Mouse (Mus musculus): ENCODE data around the gene Myrfl. TPM values are rescaled to one million over a fixed set of nuclear protein-coding genes. Genes with fewer than 3 reads are reported as not detected.

Gene Myrfl
- total and polyA plus RNA-seq, 2 experiments = not detected

DNA sequence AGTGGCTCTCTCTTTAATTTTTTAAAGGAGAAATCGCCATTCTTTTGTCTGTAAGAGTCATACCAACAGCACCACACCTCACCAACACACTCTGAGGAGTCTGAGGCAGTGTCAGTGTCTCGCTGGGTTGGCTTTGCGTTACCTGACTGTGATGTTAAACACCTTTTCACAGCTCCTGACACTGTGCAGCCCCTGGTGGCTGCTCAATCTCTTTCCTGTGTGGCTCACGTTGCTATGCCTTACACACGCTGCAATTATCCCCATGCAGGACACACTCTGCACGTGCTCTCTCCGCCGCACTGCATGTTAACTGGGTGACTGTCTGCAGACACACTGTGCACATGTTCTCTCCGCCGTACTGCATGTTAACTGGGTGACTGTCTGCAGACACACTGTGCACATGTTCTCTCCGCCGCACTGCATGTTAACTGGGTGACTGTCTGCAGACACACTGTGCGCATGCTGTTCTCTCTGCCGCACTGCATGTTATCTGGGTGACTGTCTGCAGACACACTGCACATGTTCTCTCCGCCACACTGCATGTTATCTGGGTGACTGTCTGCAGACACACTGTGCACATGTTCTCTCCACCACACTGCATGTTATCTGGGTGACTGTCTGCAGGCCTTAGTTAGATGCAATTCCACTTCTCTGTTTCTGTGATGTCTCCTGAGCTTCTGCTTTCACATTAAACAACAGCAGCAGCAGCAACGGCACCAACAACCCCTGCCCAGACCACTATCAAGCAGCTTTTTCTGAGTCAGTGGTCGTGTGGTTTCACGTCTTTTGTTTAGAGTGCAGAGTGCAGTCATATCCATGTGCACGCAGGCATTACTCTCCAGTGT is 27.2 kb upstream of the Myrfl start:
- TF ChIP-seq CTCF (IDR thresholded peaks at IDR 0.05; ENCODE audit: low read depth, low read length) = no peak
- no peak for TF ChIP-seq POLR2A (IDR thresholded peaks at IDR 0.05; ENCODE audit: extremely low read depth, insufficient read depth, low read length)
- H3K36me3 ChIP-seq (ENCODE audit: control insufficient read depth, insufficient read depth, low read length) = peaks cover 36% of the 10 kb centered on the region
- DNase-seq (ENCODE audit: extremely low read depth, low read depth, low spot score) = no peak
- H3K9ac ChIP-seq (ENCODE audit: low read depth, low read length) = no peak overlapping the region
- no peaks in the 10 kb centered on the region for H3K79me2 ChIP-seq (ENCODE audit: control insufficient read depth, insufficient read depth, low read length)
- no peak overlapping the region for H3K4me3 ChIP-seq (ENCODE audit: insufficient read depth, low read depth, low read length)
- no peaks in the 10 kb centered on the region for H3K27me3 ChIP-seq (ENCODE audit: control insufficient read depth, insufficient read depth, low read length)
- 96% methylated on average over 19 of the region's 19 CpGs for WGBS
- H3K4me1 ChIP-seq (ENCODE audit: control insufficient read depth, insufficient read depth, low read length) = no peaks in the 10 kb centered on the region
- H3K27ac ChIP-seq (replicated peaks; ENCODE audit: insufficient read depth, low read depth, low read length) = no peak overlapping the region

DNA sequence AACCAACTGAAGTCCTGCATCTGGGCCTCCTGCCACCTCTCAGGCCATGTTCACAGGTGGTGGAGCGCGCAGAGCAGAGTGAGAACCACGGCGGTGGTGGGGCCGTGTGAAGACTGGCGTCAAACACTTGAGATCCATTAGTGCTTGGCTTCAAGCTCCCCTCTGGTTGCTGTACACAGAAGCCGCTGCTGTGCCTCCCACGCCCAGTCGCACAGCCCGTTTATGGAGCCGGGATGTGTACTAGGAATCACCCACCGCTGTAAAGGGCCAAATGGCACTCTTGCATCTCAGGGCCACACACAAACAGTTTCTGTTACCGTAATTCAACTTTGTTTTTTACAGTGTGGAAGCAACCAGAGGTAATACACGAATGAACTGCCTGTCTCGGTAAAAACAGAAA is 25.4 kb upstream of the Myrfl start:
- H3K79me2 ChIP-seq (ENCODE audit: control insufficient read depth, insufficient read depth, low read length) = no peaks in the 10 kb centered on the region
- WGBS = 95% methylated on average over 15 of the region's 15 CpGs
- H3K27ac ChIP-seq (replicated peaks; ENCODE audit: insufficient read depth, low read depth, low read length) = no peak overlapping the region
- no peak overlapping the region for H3K4me3 ChIP-seq (ENCODE audit: insufficient read depth, low read depth, low read length)
- no peaks in the 10 kb centered on the region for H3K27me3 ChIP-seq (ENCODE audit: control insufficient read depth, insufficient read depth, low read length)
- no peaks in the 10 kb centered on the region for H3K4me1 ChIP-seq (ENCODE audit: control insufficient read depth, insufficient read depth, low read length)
- no peak overlapping the region for H3K9ac ChIP-seq (ENCODE audit: low read depth, low read length)
- no peak for DNase-seq (ENCODE audit: extremely low read depth, low read depth, low spot score)
- H3K36me3 ChIP-seq (ENCODE audit: control insufficient read depth, insufficient read depth, low read length) = peaks cover 33% of the 10 kb centered on the region
- TF ChIP-seq CTCF (IDR thresholded peaks at IDR 0.05; ENCODE audit: low read depth, low read length) (no peak), POLR2A (IDR thresholded peaks at IDR 0.05; ENCODE audit: extremely low read depth, insufficient read depth, low read length) (no peak)

DNA sequence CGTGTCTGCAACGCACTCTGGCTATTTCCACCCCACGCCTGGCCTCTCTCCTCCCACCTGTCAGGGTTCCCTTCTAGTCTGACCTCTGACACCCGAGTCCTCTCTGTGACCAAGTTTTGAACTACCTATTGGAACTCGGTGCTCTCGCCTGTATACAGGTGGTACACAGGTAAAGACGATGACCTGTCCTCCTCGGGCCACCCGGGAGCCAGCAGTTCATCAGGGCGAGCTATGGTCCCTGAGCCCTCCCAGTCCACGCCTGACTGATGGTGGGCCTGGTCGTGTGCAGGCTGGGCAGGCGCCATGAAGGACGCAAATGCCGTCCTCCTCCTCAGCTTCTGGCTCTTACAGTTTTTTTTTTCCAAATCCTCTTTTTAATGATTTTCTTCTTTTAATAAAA is 24.7 kb upstream of the Myrfl start:
- WGBS = 94% methylated on average over 15 of the region's 15 CpGs

DNA sequence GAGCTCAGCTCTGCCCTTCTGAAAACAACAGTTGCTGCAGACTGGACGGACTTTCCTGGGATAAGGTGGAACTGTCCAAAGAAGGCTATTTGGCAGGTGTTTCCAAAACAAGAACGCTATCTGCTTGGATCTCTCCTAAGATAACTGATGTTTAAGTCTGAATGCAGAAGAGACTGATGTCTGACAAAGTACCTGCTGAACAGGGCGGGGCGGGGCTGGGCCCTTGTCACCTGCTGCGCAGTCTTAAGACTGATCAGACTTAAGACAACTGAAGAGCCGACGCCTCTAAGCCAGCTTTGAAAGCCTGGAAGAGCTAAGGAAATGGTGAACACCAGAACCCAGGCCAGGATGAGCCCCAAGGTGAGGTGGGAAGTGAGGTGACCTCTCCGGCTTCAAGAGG is 23.9 kb upstream of the Myrfl start:
- Histone ChIP-seq H3K27me3 (ENCODE audit: control insufficient read depth, insufficient read depth, low read length) (no peaks in the 10 kb centered on the region), H3K9ac (ENCODE audit: low read depth, low read length) (no peak overlapping the region), H3K36me3 (ENCODE audit: control insufficient read depth, insufficient read depth, low read length) (peaks cover 24% of the 10 kb centered on the region), H3K4me1 (ENCODE audit: control insufficient read depth, insufficient read depth, low read length) (no peaks in the 10 kb centered on the region), H3K4me3 (ENCODE audit: insufficient read depth, low read depth, low read length) (no peak overlapping the region), H3K27ac (replicated peaks; ENCODE audit: insufficient read depth, low read depth, low read length) (no peak overlapping the region), H3K79me2 (ENCODE audit: control insufficient read depth, insufficient read depth, low read length) (no peaks in the 10 kb centered on the region)
- no peak for DNase-seq (ENCODE audit: extremely low read depth, low read depth, low spot score)
- TF ChIP-seq POLR2A (IDR thresholded peaks at IDR 0.05; ENCODE audit: extremely low read depth, insufficient read depth, low read length) = no peak
- no peak for TF ChIP-seq CTCF (IDR thresholded peaks at IDR 0.05; ENCODE audit: low read depth, low read length)
- 96% methylated on average over 8 of the region's 8 CpGs for WGBS

More for the DNA sequence above, 24.7 kb upstream of the Myrfl start:
- Histone ChIP-seq H3K36me3 (ENCODE audit: control insufficient read depth, insufficient read depth, low read length) (peaks cover 29% of the 10 kb centered on the region), H3K9ac (ENCODE audit: low read depth, low read length) (no peak overlapping the region), H3K27ac (replicated peaks; ENCODE audit: insufficient read depth, low read depth, low read length) (no peak overlapping the region), H3K79me2 (ENCODE audit: control insufficient read depth, insufficient read depth, low read length) (no peaks in the 10 kb centered on the region), H3K4me1 (ENCODE audit: control insufficient read depth, insufficient read depth, low read length) (no peaks in the 10 kb centered on the region), H3K27me3 (ENCODE audit: control insufficient read depth, insufficient read depth, low read length) (no peaks in the 10 kb centered on the region), H3K4me3 (ENCODE audit: insufficient read depth, low read depth, low read length) (no peak overlapping the region)
- TF ChIP-seq CTCF (IDR thresholded peaks at IDR 0.05; ENCODE audit: low read depth, low read length) (no peak), POLR2A (IDR thresholded peaks at IDR 0.05; ENCODE audit: extremely low read depth, insufficient read depth, low read length) (no peak)
- DNase-seq (ENCODE audit: extremely low read depth, low read depth, low spot score) = no peak

DNA sequence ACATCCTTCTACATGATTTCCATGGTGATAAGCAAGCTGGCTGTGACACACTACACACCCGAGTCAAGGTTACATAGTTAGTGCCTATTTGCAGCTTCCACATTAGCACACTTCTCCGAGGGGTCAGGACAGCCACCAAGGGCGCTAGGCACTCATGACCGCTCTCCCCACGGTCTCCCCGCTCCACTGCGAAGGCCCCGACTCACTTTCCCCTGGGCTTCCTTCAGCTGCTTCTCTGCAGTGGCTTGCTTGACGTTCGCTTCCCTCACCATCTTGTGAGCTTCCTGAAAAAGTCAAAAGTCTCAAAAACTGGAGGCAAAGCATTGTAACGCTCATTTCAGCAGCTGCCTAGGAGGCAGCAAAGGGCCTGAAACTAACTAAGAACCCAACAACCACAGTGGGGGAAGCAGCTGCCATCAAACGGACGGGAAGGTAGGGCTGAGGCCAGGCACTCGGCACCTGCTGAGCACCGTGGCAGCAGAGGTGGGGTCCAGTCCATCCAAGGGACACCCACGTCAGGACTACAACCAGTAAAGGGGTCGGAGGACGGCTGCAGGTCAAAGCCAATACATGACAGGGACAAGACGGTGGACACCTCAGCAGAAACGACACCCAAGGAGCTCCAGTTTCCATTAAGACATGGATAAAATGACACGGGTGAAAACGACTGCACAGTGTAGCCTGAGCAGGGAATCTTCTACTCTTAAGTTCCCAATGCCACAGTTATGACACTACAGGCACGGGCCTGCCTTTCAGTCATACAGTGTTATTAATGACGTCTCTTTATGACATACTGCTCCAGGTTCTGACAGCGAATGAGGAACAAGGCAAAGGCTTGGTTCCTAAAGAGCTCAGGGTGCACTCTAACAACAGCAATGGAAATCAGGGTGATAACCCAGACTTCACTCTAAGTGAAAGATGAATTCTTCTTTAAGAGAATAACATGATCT is 22.9 kb upstream of the Myrfl start:
- TF ChIP-seq POLR2A (IDR thresholded peaks at IDR 0.05; ENCODE audit: extremely low read depth, insufficient read depth, low read length) (no peak), CTCF (IDR thresholded peaks at IDR 0.05; ENCODE audit: low read depth, low read length) (no peak)
- no peak for DNase-seq (ENCODE audit: extremely low read depth, low read depth, low spot score)
- no peaks in the 10 kb centered on the region for H3K4me1 ChIP-seq (ENCODE audit: control insufficient read depth, insufficient read depth, low read length)
- no peak overlapping the region for H3K9ac ChIP-seq (ENCODE audit: low read depth, low read length)
- H3K27ac ChIP-seq (replicated peaks; ENCODE audit: insufficient read depth, low read depth, low read length) = no peak overlapping the region
- H3K27me3 ChIP-seq (ENCODE audit: control insufficient read depth, insufficient read depth, low read length) = no peaks in the 10 kb centered on the region
- 93% methylated on average over 25 of the region's 25 CpGs for WGBS
- H3K4me3 ChIP-seq (ENCODE audit: insufficient read depth, low read depth, low read length) = no peak overlapping the region
- H3K79me2 ChIP-seq (ENCODE audit: control insufficient read depth, insufficient read depth, low read length) = no peaks in the 10 kb centered on the region
- H3K36me3 ChIP-seq (ENCODE audit: control insufficient read depth, insufficient read depth, low read length) = peaks cover 16% of the 10 kb centered on the region

Data from liver, adult 2 months (tissue).